Mouse (Mus musculus) MEL (cell line): ENCODE measurements at regions not wholly inside any gene's neighbourhood (a gene's known extent, or its start where the extent isn't known, plus 50 kb on each side); places are given as distances from the start of the nearest gene placed in this dataset.
A peak's percentile ranks its signal among the peaks of the same experiment; 100 is the strongest.

Experiments used
- DNase-seq: peaks from one replicate; pipeline ENCODE4 v3.0.0; 2011; ENCODE audit warnings: low read depth, low spot score
- H3K27ac ChIP-seq: 2 replicates; pipeline ENCODE4 v1.5.1; 2012; ENCODE audit warnings: low read depth, mild to moderate bottlenecking, control low read depth, low read length, moderate library complexity; ENCODE audit not compliant: control insufficient read depth
- H3K27me3 ChIP-seq, 2 experiments: fragments of 150-350 bp in 1 of 2; sonication (generic) in 1 of 2; 2 replicates each; pipeline ENCODE4 v1.6.1; 2012; ENCODE audit warnings: low read length in 2 of 2, mild to moderate bottlenecking in 2 of 2, improper control_type of control experiment in 1 of 2, moderate library complexity in 1 of 2; ENCODE audit not compliant: insufficient read depth in 2 of 2, control insufficient read depth in 1 of 2
- H3K36me3 ChIP-seq, 2 experiments: 2 replicates each; pipeline ENCODE4 v1.6.1; 2012 to 2014; ENCODE audit warnings: low read length in 2 of 2, improper control_type of control experiment in 1 of 2, inconsistent platforms in 1 of 2, mild to moderate bottlenecking in 1 of 2; ENCODE audit not compliant: insufficient read depth in 2 of 2, control insufficient read depth in 1 of 2
- H3K4me1 ChIP-seq, 2 experiments: fragments of 150-350 bp in 1 of 2; sonication (generic) in 1 of 2; 2 replicates each; pipeline ENCODE4 v1.6.1; 2012; ENCODE audit warnings: low read length in 2 of 2, improper control_type of control experiment in 1 of 2, mild to moderate bottlenecking in 1 of 2; ENCODE audit not compliant: insufficient read depth in 2 of 2, control insufficient read depth in 1 of 2
- H3K4me3 ChIP-seq, 2 experiments: fragments of 150-350 bp in 1 of 2; sonication (generic) in 1 of 2; 2 replicates each; pipeline ENCODE4 v1.5.1; 2012; ENCODE audit warnings: low read depth in 2 of 2, low read length in 2 of 2, mild to moderate bottlenecking in 2 of 2, moderate library complexity in 2 of 2, control low read depth in 1 of 2, improper control_type of control experiment in 1 of 2; ENCODE audit not compliant: control insufficient read depth in 1 of 2, insufficient read depth in 1 of 2
- H3K79me2 ChIP-seq: 2 replicates; pipeline ENCODE4 v1.6.1; 2012; ENCODE audit warnings: mild to moderate bottlenecking, low read length, moderate library complexity; ENCODE audit not compliant: control insufficient read depth, poor library complexity, insufficient read depth
- H3K9ac ChIP-seq: 2 replicates; pipeline ENCODE4 v1.6.1; 2012; ENCODE audit warnings: low read depth, mild to moderate bottlenecking, control low read depth, low read length, moderate library complexity; ENCODE audit not compliant: control insufficient read depth, poor library complexity, severe bottlenecking
- H3K9me3 ChIP-seq: fragments of 150-350 bp; sonication (generic); replicated peaks from 2 replicates; pipeline ENCODE4 v1.6.1; 2012; ENCODE audit warnings: mild to moderate bottlenecking, low read length, improper control_type of control experiment, moderate library complexity; ENCODE audit not compliant: insufficient read depth
- BHLHE40 ChIP-seq: IDR thresholded peaks from 2 replicates; pipeline ENCODE4 v1.6.1; 2012; ENCODE audit warnings: low read depth, mild to moderate bottlenecking, inconsistent platforms, low read length, improper control_type of control experiment, borderline replicate concordance
- CHD1 ChIP-seq: IDR thresholded peaks from 2 replicates; pipeline ENCODE4 v1.6.1; 2012; ENCODE audit warnings: low read depth, mild to moderate bottlenecking, inconsistent platforms, low read length, improper control_type of control experiment
- CHD2 ChIP-seq: IDR thresholded peaks from 2 replicates; pipeline ENCODE4 v1.6.1; 2011; ENCODE audit warnings: low read length, improper control_type of control experiment
- CTCF ChIP-seq, 3 experiments: IDR thresholded peaks in 2 of 3; conservative IDR thresholded peaks in 1 of 3; 2 replicates each; pipeline ENCODE4 v1.5.1; 2011 to 2012; ENCODE audit warnings: low read length in 3 of 3, low read depth in 2 of 3, mild to moderate bottlenecking in 2 of 3, improper control_type of control experiment in 1 of 3, inconsistent platforms in 1 of 3, mixed read lengths in 1 of 3, moderate library complexity in 1 of 3; ENCODE audit not compliant: control insufficient read depth in 1 of 3, insufficient read depth in 1 of 3, poor library complexity in 1 of 3, severe bottlenecking in 1 of 3
- E2F4 ChIP-seq: IDR thresholded peaks from 2 replicates; pipeline ENCODE4 v1.6.1; 2011; ENCODE audit warnings: low read depth, low read length, improper control_type of control experiment, borderline replicate concordance
- ELF1 ChIP-seq: IDR thresholded peaks from 2 replicates; pipeline ENCODE4 v1.6.1; 2014; ENCODE audit warnings: low read depth, mild to moderate bottlenecking, inconsistent platforms, low read length, improper control_type of control experiment, moderate library complexity
- EP300 ChIP-seq, 2 experiments: IDR thresholded peaks; 2 replicates each; pipeline ENCODE4 v1.6.1; 2011; ENCODE audit warnings: improper control_type of control experiment in 2 of 2, low read length in 2 of 2, low read depth in 1 of 2, mild to moderate bottlenecking in 1 of 2
- ETS1 ChIP-seq: IDR thresholded peaks from 2 replicates; pipeline ENCODE4 v1.6.1; 2012; ENCODE audit warnings: low read depth, mild to moderate bottlenecking, inconsistent platforms, low read length, improper control_type of control experiment, moderate library complexity
- GABPA ChIP-seq: IDR thresholded peaks from 2 replicates; pipeline ENCODE4 v1.6.1; 2012; ENCODE audit warnings: low read depth, mild to moderate bottlenecking, inconsistent platforms, low read length, improper control_type of control experiment, moderate library complexity
- GATA1 ChIP-seq: IDR thresholded peaks from 2 replicates; pipeline ENCODE4 v1.6.1; 2011; ENCODE audit warnings: low read depth, low read length, improper control_type of control experiment
- HCFC1 ChIP-seq: IDR thresholded peaks from 2 replicates; pipeline ENCODE4 v1.6.1; 2012; ENCODE audit warnings: low read depth, mild to moderate bottlenecking, inconsistent platforms, low read length, improper control_type of control experiment, moderate library complexity
- JUND ChIP-seq: IDR thresholded peaks from 2 replicates; pipeline ENCODE4 v1.6.1; 2011; ENCODE audit warnings: low read depth, mild to moderate bottlenecking, improper control_type of control experiment, low read length
- MAFK ChIP-seq: IDR thresholded peaks from 2 replicates; pipeline ENCODE4 v1.6.1; 2011; ENCODE audit warnings: low read depth, mild to moderate bottlenecking, low read length, improper control_type of control experiment, borderline replicate concordance
- MAX ChIP-seq: IDR thresholded peaks from 2 replicates; pipeline ENCODE4 v1.6.1; 2011; ENCODE audit warnings: low read length, improper control_type of control experiment
- MAZ ChIP-seq: IDR thresholded peaks from 2 replicates; pipeline ENCODE4 v1.6.1; 2012; ENCODE audit warnings: low read depth, mild to moderate bottlenecking, inconsistent platforms, low read length, improper control_type of control experiment
- MEF2A ChIP-seq: IDR thresholded peaks from 2 replicates; pipeline ENCODE4 v1.6.1; 2014; ENCODE audit warnings: low read depth, mild to moderate bottlenecking, inconsistent platforms, low read length, improper control_type of control experiment; ENCODE audit not compliant: poor library complexity, insufficient replicate concordance, severe bottlenecking; ENCODE audit errors: extremely low read depth
- MXI1 ChIP-seq: IDR thresholded peaks from 2 replicates; pipeline ENCODE4 v1.6.1; 2011; ENCODE audit warnings: mild to moderate bottlenecking, low read depth, low read length, improper control_type of control experiment
- MYB ChIP-seq: IDR thresholded peaks from 2 replicates; pipeline ENCODE4 v1.6.1; 2011; ENCODE audit warnings: mild to moderate bottlenecking, low read depth, low read length, improper control_type of control experiment
- MYC ChIP-seq: IDR thresholded peaks from 2 replicates; pipeline ENCODE4 v1.6.1; 2011; ENCODE audit warnings: low read depth, mild to moderate bottlenecking, low read length, improper control_type of control experiment, moderate library complexity
- NELFE ChIP-seq: IDR thresholded peaks from 2 replicates; pipeline ENCODE4 v1.6.1; 2011; ENCODE audit warnings: low read depth, low read length, improper control_type of control experiment
- NRF1 ChIP-seq: IDR thresholded peaks from 2 replicates; pipeline ENCODE4 v1.6.1; 2014; ENCODE audit warnings: low read depth, mild to moderate bottlenecking, inconsistent platforms, low read length, improper control_type of control experiment, moderate library complexity; ENCODE audit not compliant: poor library complexity, insufficient read depth, severe bottlenecking
- POLR2A ChIP-seq, 2 experiments: IDR thresholded peaks; 2 replicates each; pipeline ENCODE4 v1.6.1; 2011 to 2012; ENCODE audit warnings: low read length in 2 of 2, mild to moderate bottlenecking in 2 of 2, control low read depth in 1 of 2, improper control_type of control experiment in 1 of 2, low read depth in 1 of 2, moderate library complexity in 1 of 2; ENCODE audit not compliant: control insufficient read depth in 1 of 2, insufficient read depth in 1 of 2, poor library complexity in 1 of 2
- POLR2AphosphoS2 ChIP-seq: IDR thresholded peaks from 2 replicates; pipeline ENCODE4 v1.6.1; 2011; ENCODE audit warnings: low read length, improper control_type of control experiment
- POLR2AphosphoS5 ChIP-seq: IDR thresholded peaks from 2 replicates; pipeline ENCODE4 v1.6.1; 2012; ENCODE audit warnings: low read depth, borderline replicate concordance, mild to moderate bottlenecking, inconsistent platforms, low read length, moderate library complexity, mixed read lengths
- RAD21 ChIP-seq: IDR thresholded peaks from 2 replicates; pipeline ENCODE4 v1.6.1; 2011; ENCODE audit warnings: mild to moderate bottlenecking, low read depth, low read length, improper control_type of control experiment
- RCOR1 ChIP-seq: IDR thresholded peaks from 2 replicates; pipeline ENCODE4 v1.6.1; 2012; ENCODE audit warnings: low read depth, mild to moderate bottlenecking, inconsistent platforms, low read length, improper control_type of control experiment
- SIN3A ChIP-seq: IDR thresholded peaks from 2 replicates; pipeline ENCODE4 v1.6.1; 2012; ENCODE audit warnings: low read length, improper control_type of control experiment, inconsistent platforms
- SMC3 ChIP-seq: IDR thresholded peaks from 2 replicates; pipeline ENCODE4 v1.6.1; 2011; ENCODE audit warnings: low read depth, low read length, improper control_type of control experiment
- TAL1 ChIP-seq: IDR thresholded peaks from 2 replicates; pipeline ENCODE4 v1.6.1; 2012; ENCODE audit warnings: mild to moderate bottlenecking, inconsistent platforms, low read length, moderate library complexity, mixed read lengths
- TBP ChIP-seq: IDR thresholded peaks from 2 replicates; pipeline ENCODE4 v1.8.0; 2011; ENCODE audit warnings: low read depth, low read length, improper control_type of control experiment
- TCF12 ChIP-seq: IDR thresholded peaks from 2 replicates; pipeline ENCODE4 v1.6.1; 2014; ENCODE audit warnings: low read depth, mild to moderate bottlenecking, inconsistent platforms, low read length, improper control_type of control experiment, moderate library complexity
- UBTF ChIP-seq: IDR thresholded peaks from 2 replicates; pipeline ENCODE4 v1.6.1; 2012; ENCODE audit warnings: low read depth, mild to moderate bottlenecking, inconsistent platforms, low read length, improper control_type of control experiment, moderate library complexity, borderline replicate concordance; ENCODE audit not compliant: insufficient read depth
- ZC3H11A ChIP-seq: IDR thresholded peaks from 2 replicates; pipeline ENCODE4 v1.6.1; 2012; ENCODE audit warnings: low read depth, mild to moderate bottlenecking, inconsistent platforms, low read length, improper control_type of control experiment
- ZKSCAN1 ChIP-seq: IDR thresholded peaks from 2 replicates; pipeline ENCODE4 v1.6.1; 2012; ENCODE audit warnings: low read depth, mild to moderate bottlenecking, inconsistent platforms, low read length, improper control_type of control experiment, moderate library complexity
- ZMIZ1 ChIP-seq: IDR thresholded peaks from 2 replicates; pipeline ENCODE4 v1.6.1; 2012; ENCODE audit warnings: low read depth, mild to moderate bottlenecking, inconsistent platforms, low read length, improper control_type of control experiment, moderate library complexity
- ZNF384 ChIP-seq: IDR thresholded peaks from 2 replicates; pipeline ENCODE4 v1.6.1; 2012; ENCODE audit warnings: low read depth, mild to moderate bottlenecking, inconsistent platforms, low read length, improper control_type of control experiment

DNA sequence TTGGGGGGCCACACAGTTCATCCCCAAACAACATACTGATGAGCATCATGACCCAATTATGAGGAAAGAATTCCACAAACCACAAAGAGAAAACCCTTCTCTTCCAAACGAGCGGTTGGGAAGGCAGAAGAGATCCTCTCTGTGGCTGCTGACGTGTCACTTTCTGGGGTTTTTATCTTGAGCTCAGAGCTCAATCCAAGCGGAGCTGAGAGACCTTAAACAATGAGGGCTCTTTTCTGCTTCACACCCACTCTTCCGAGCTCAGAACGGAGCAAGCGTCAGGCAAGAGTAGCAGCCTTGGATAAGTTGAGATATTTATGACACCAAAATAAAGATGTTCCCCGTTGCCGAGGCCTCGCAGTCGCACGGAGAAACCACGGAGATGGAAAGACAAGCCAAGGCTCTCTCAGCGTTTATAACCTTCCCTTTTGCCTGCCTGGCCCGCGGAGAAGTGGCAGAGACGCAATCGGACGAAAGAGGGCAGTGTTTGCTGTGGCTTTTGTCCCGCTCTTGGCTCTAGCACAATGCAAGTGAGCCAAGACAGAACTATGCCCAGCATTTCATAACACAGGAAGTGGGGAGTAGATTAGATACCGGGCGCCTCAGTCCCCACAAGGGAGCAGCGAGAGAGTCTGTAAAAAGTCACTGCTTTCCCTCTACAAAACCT, 100.7 kb downstream of the Chic2 start:
- Histone ChIP-seq H3K9ac (peak overlapping the region; percentile 54), H3K9me3 (no peaks in the 10 kb centered on the region), H3K4me3 (peak overlapping the region; percentile 12 to 40), H3K27ac (no peak overlapping the region), H3K36me3 (peaks cover 0 to 11% of the 10 kb centered on the region in 2 experiments; a peak in 2 of 4 replicates), H3K4me1 (peaks cover 2 to 23% of the 10 kb centered on the region in 2 experiments; a peak in 2 of 4 replicates), H3K79me2 (no peaks in the 10 kb centered on the region), H3K27me3 (peaks cover 7 to 12% of the 10 kb centered on the region in 2 experiments)
- DNase-seq, result peak; percentile 94
- TF ChIP-seq SMC3 (peak; percentile 93), MYB (peak; percentile 40; the same call in 1 of the 2 replicates), GATA1 (peak; percentile 91), CTCF (IDR thresholded peaks at IDR 0.05 in 2 of 3, conservative IDR thresholded peaks at IDR 0.05 in 1 of 3; ENCODE audit: control insufficient read depth in 1 of 3, insufficient read depth in 1 of 3, low read depth in 2 of 3, low read length in 3 of 3, poor library complexity in 1 of 3, severe bottlenecking in 1 of 3) (peak; percentile 73 to 98 (median 83); a peak in 5 of 6 replicates), EP300 (IDR thresholded peaks at IDR 0.05; ENCODE audit: low read depth in 1 of 2, low read length in 2 of 2) (peak; percentile 83 to 89), RCOR1 (peak; percentile 96), MAZ (peak; percentile 39; the same call in 1 of the 2 replicates), E2F4 (no peak), GABPA (no peak), ZKSCAN1 (no peak), MYC (peak; percentile 57; the same call in 1 of the 2 replicates), NELFE (no peak), ELF1 (peak; percentile 79), ZMIZ1 (no peak), NRF1 (no peak), ZC3H11A (peak; percentile 95), TCF12 (peak; percentile 56; the same call in 1 of the 2 replicates), POLR2A (IDR thresholded peaks at IDR 0.05; ENCODE audit: control insufficient read depth in 1 of 2, insufficient read depth in 1 of 2, low read depth in 1 of 2, low read length in 2 of 2, poor library complexity in 1 of 2) (no peak), CHD1 (no peak), RAD21 (peak; percentile 96), ETS1 (peak; percentile 78), TAL1 (no peak), MEF2A (peak; percentile 32; the same call in 1 of the 2 replicates), SIN3A (peak; percentile 76; the same call in 1 of the 2 replicates), POLR2AphosphoS2 (no peak), TBP (no peak), MAFK (no peak), MAX (no peak), UBTF (no peak), BHLHE40 (peak; percentile 61; the same call in 1 of the 2 replicates), MXI1 (peak; percentile 45), POLR2AphosphoS5 (no peak), HCFC1 (peak; percentile 52; the same call in 1 of the 2 replicates), JUND (0 out of 2 replicates have a peak, but pooled peaks have one; percentile 33), CHD2 (no peak), ZNF384 (peak; percentile 32; the same call in 1 of the 2 replicates)
